Mouse (Mus musculus): ENCODE data around the gene Olfr1369-ps1.
A peak's percentile ranks its signal among the peaks of the same experiment; 100 is the strongest.
"Not testable (repeated sequence)": the region's sequence is repeated elsewhere in the genome, so short reads cannot be mapped to it uniquely, and the experiment has no call there.

Gene Olfr1369-ps1

GRCm38 (mm10) chr13:21111183-21111582 is at the start of gene Olfr1369-ps1:
Olfr1369-ps1 (plus strand) TSS chr13:21111483.
- not testable (repeated sequence) for DNase-seq

- DNase-seq = no peak
Measured at GRCm38 (mm10) chr13:21066021-21066420, 45.3 kb upstream of the Olfr1369-ps1 start.

GRCm38 (mm10) chr13:21074847-21075246 is 36.4 kb upstream of the Olfr1369-ps1 start, which contains the start of gene Olfr1370:
Olfr1370 (minus strand) TSS chr13:21074947.
- DNase-seq = no peak

- no peak for DNase-seq
Measured at GRCm38 (mm10) chr13:21082686-21083085, 28.6 kb upstream of the Olfr1369-ps1 start.

- no peak for DNase-seq
Measured at GRCm38 (mm10) chr13:21109759-21110158, 1.5 kb upstream of the Olfr1369-ps1 start.

GRCm38 (mm10) chr13:21110441-21110840 is 842 bp upstream of the Olfr1369-ps1 start:
- DNase-seq = no peak

GRCm38 (mm10) chr13:21114121-21114520 is 2.8 kb downstream of the Olfr1369-ps1 start:
- no peak for DNase-seq

- DNase-seq = not testable (repeated sequence)
Measured at GRCm38 (mm10) chr13:21129339-21129738, 18.1 kb downstream of the Olfr1369-ps1 start, which contains the start of gene Olfr263. Olfr263 (plus strand) TSS chr13:21129639.

- DNase-seq = no peak
Measured at GRCm38 (mm10) chr13:21142421-21142820, 31.1 kb downstream of the Olfr1369-ps1 start.

- DNase-seq = no peak
Measured at GRCm38 (mm10) chr13:21145767-21146166, 34.5 kb downstream of the Olfr1369-ps1 start, which contains the start of gene Olfr1368. Olfr1368 (minus strand) TSS chr13:21145867.

GRCm38 (mm10) chr13:21155888-21156287 is 44.6 kb downstream of the Olfr1369-ps1 start:
- DNase-seq = no peak

- peak; percentile 17 for DNase-seq
Measured at GRCm38 (mm10) chr13:21158071-21158470, 46.8 kb downstream of the Olfr1369-ps1 start.

GRCm38 (mm10) chr13:21158785-21159474 is 47.6 kb downstream of the Olfr1369-ps1 start:
- peak; percentile 86 for DNase-seq

- peak; percentile 23 for DNase-seq
Measured at GRCm38 (mm10) chr13:21159475-21159819, 48.2 kb downstream of the Olfr1369-ps1 start.

GRCm38 (mm10) chr13:21160041-21160511 is 48.8 kb downstream of the Olfr1369-ps1 start:
- peak; percentile 46 for DNase-seq

GRCm38 (mm10) chr13:21160657-21161590 is 49.6 kb downstream of the Olfr1369-ps1 start:
- DNase-seq = peak; percentile 86

- DNase-seq = no peak
Measured at GRCm38 (mm10) chr13:21161591-21161990, 50.3 kb downstream of the Olfr1369-ps1 start.

- no peak for DNase-seq
Measured at GRCm38 (mm10) chr13:21162591-21162990, 51.3 kb downstream of the Olfr1369-ps1 start.

GRCm38 (mm10) chr13:21166936-21167909 is 55.9 kb downstream of the Olfr1369-ps1 start:
- DNase-seq = peak; percentile 83

GRCm38 (mm10) chr13:21167910-21168300 is 56.6 kb downstream of the Olfr1369-ps1 start:
- DNase-seq = peak; percentile 28

GRCm38 (mm10) chr13:21168371-21169011 is 57.2 kb downstream of the Olfr1369-ps1 start:
- DNase-seq = peak; percentile 34
